Mouse (Mus musculus) left cerebral cortex, postnatal 10 days (tissue): ENCODE results near the gene Hoxc5. TPM values are rescaled to one million over a fixed set of nuclear protein-coding genes. Genes with fewer than 3 reads are reported as not detected.

Experiments
- DNase-seq, 2 experiments: peaks; one replicate each; pipeline ENCODE4 v3.0.0; 2021 to 2022; ENCODE audit warnings: low spot score in 2 of 2, mixed read lengths in 1 of 2; ENCODE audit errors: extremely low spot score in 1 of 2
- intact Hi-C: fragments of 180-260 bp; cut with DNase I; formaldehyde crosslinking; loops from one replicate; pipeline ENCODE4 v1.15.1; 2025
- total RNA-seq, 2 experiments: library from RNA; stranded (reverse); gene quantifications; 2 replicates each; pipeline ENCODE4 v1.2.3; 2021

The Hoxc5 gene
- total RNA-seq, 2 experiments from 2014 or later: not detected

GRCm38 (mm10) chr15:103020899-103021418, 53.7 kb downstream of the Hoxc5 start:
- intact Hi-C loops: no loop called here
- DNase-seq: no peak

GRCm38 (mm10) chr15:103021544-103021943, 54.3 kb downstream of the Hoxc5 start:
- no peak for DNase-seq
- intact Hi-C loops: no loop called here

GRCm38 (mm10) chr15:103024131-103024530, 56.9 kb downstream of the Hoxc5 start:
- intact Hi-C loops: no loop called here
- DNase-seq: no peak

GRCm38 (mm10) chr15:103027266-103028235, 60.3 kb downstream of the Hoxc5 start:
- intact Hi-C loops: no loop called here
- DNase-seq: no peak

GRCm38 (mm10) chr15:103028916-103029512, 61.8 kb downstream of the Hoxc5 start:
- DNase-seq: no peak
- intact Hi-C loops: no loop called here

GRCm38 (mm10) chr15:103030142-103030541, 62.9 kb downstream of the Hoxc5 start:
- DNase-seq: no peak
- intact Hi-C loops: no loop called here

GRCm38 (mm10) chr15:103032167-103032566, 64.9 kb downstream of the Hoxc5 start:
- intact Hi-C loops: no loop called here
- DNase-seq: no peak

GRCm38 (mm10) chr15:103032646-103033575, 65.7 kb downstream of the Hoxc5 start:
- no peak for DNase-seq
- intact Hi-C loops: no loop called here

GRCm38 (mm10) chr15:103034043-103034806, 67.0 kb downstream of the Hoxc5 start:
- DNase-seq: no peak
- intact Hi-C loops: no loop called here

GRCm38 (mm10) chr15:103034807-103035547, 67.7 kb downstream of the Hoxc5 start:
- intact Hi-C loops: no loop called here
- DNase-seq: no peak

- no peak for DNase-seq
- intact Hi-C loops: no loop called here
These were observed 68.3 kb downstream of the Hoxc5 start for GRCm38 (mm10) chr15:103035548-103035881.

GRCm38 (mm10) chr15:103037579-103037978, 70.3 kb downstream of the Hoxc5 start:
- intact Hi-C loops: no loop called here
- no peak for DNase-seq

- DNase-seq: no peak
- intact Hi-C loops: no loop called here
These were observed 71.6 kb downstream of the Hoxc5 start for GRCm38 (mm10) chr15:103038701-103039480.

- intact Hi-C loops: no loop called here
- DNase-seq: no peak
These were observed 72.4 kb downstream of the Hoxc5 start for GRCm38 (mm10) chr15:103039609-103040008.

GRCm38 (mm10) chr15:103040601-103041000, 73.4 kb downstream of the Hoxc5 start:
- intact Hi-C loops: no loop called here

GRCm38 (mm10) chr15:103041613-103042012, 74.4 kb downstream of the Hoxc5 start:
- intact Hi-C loops: no loop called here
- no peak for DNase-seq

More at GRCm38 (mm10) chr15:103040601-103041000, 73.4 kb downstream of the Hoxc5 start:
- DNase-seq: no peak

- intact Hi-C loops: no loop called here
- DNase-seq: no peak
These were observed 75.0 kb downstream of the Hoxc5 start for GRCm38 (mm10) chr15:103042209-103042608.
